Mouse (Mus musculus): ENCODE results near the gene Trf. TPM values are rescaled to one million over a fixed set of nuclear protein-coding genes. Genes with fewer than 3 reads are reported as not detected.

Gene Trf
- total and polyA plus RNA-seq, 2 experiments from 2014 or later: 27.9 to 110 TPM

DNA sequence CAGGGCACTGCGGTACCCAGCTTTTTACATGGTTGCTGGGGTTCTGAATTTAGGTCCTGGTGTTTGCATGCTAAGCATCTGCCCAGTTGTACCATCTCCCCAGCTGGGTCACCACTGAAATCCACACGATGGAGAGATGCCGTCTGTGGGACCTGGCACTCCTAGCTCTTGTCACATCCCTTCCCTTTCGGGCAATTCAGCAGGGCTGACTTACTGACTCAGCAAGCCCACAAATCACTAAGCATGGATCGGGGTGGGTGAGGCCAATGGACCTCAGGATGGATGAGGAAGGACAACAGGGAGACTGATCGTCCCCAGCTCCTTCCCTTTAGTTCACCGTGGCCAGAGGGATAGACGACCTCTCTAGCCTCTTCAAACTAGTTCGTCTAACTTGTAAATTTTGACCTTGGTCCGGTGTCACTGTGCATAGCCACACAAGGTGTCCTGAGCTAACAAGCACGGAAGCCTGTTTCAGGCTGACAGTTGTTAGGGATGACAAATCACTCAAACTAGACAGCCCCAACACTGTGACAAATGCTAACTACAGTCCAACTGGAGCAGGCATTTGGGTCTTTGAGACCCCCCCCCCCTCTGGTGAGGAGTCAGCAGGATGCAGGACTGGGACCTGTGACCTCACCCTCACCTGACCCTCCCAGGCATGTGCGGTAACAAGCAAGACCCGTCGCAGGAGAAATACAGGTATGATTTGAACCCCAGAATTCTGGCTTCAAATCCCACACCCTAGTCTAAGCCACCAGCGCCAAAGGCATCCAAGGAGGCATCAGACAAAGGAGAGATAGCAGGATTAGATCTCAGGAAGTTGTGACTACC is 992 bp downstream of the Trf start:
- peak overlapping the region; percentile 39; the same call in 1 of the 2 replicates for H3K27ac ChIP-seq (ENCODE audit: low read depth)
- no peak overlapping the region for H3K4me3 ChIP-seq (ENCODE audit: low read depth, low read length)
- H3K27me3 ChIP-seq (ENCODE audit: control insufficient read depth, insufficient read depth, low read length): no peaks in the 10 kb centered on the region; the same call in 1 of the 2 replicates
- H3K9ac ChIP-seq (replicated peaks; ENCODE audit: low read depth, low read length): no peak overlapping the region
- 82% methylated on average over 15 of the region's 15 CpGs for WGBS
- H3K36me3 ChIP-seq (replicated peaks; ENCODE audit: control insufficient read depth, insufficient read depth, low read length): no peaks in the 10 kb centered on the region
- H3K4me2 ChIP-seq (ENCODE audit: low read depth, low read length): no peak overlapping the region
- no peak for TF ChIP-seq EP300 (IDR thresholded peaks at IDR 0.05; ENCODE audit: low read depth)
- TF ChIP-seq CTCF (IDR thresholded peaks at IDR 0.05; ENCODE audit: low read depth): no peak
- no peak for ATAC-seq (ENCODE audit: insufficient read depth, low read depth)
- H3K4me1 ChIP-seq (ENCODE audit: control insufficient read depth, insufficient read depth): no peaks in the 10 kb centered on the region
- no peaks in the 10 kb centered on the region for H3K9me3 ChIP-seq (replicated peaks; ENCODE audit: control insufficient read depth, low read length)
- DNase-seq (ENCODE audit: low spot score): no peak

DNA sequence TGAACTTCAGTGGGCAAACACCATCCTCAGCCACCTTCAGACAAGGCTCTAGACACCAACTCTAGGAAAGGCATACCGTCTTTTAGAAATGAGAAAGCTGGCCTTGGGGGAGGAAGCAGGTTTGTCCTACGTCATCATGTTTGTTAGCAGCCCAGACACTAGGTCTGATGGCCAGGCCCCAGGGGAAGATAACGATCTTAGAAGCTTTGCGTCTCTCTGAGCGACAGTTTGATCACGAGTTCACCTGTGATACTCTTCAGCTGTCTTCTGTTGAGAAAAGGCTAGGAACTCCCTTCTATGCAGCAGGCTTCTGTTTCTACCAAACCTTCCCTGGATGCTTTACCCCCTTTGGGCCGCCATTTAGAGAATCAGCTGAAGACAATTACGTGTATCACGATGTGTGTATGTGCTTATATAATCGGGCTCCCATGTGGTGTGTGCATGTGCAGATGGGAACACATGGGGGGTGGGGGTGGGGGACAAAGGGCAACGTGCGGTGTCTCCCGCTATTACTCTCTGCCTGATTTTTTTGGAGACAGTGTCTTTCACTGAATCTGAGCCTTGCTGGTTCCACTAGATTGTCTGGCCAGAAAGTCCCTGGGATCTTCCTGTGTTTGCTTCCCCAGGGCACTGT is 1.8 kb downstream of the Trf start:
- TF ChIP-seq EP300 (IDR thresholded peaks at IDR 0.05; ENCODE audit: low read depth) (no peak), CTCF (IDR thresholded peaks at IDR 0.05; ENCODE audit: low read depth) (no peak)
- 80% methylated on average over 13 of the region's 13 CpGs for WGBS
- H3K36me3 ChIP-seq (replicated peaks; ENCODE audit: control insufficient read depth, insufficient read depth, low read length): no peaks in the 10 kb centered on the region

DNA sequence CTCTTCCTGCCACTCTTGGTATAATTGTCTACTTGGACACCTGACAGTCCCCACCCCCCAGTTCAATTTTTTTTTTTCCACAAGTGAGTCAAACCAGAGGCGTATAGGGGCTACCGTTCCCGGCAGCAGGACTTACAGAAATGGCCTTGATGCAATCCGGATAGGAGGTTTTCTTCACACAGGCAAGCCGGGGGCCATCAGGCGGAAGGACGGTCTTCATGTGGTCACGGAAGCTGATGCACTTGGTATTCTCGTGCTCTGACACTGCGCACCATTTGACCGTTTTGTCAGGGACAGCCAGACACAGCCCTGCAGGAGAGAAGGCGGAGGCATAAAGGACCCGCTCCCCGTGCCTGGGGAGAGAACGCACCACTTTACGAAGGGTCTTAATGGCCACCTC is 2.5 kb downstream of the Trf start:
- no peak overlapping the region for H3K27ac ChIP-seq (ENCODE audit: low read depth)
- 90% methylated on average over 16 of the region's 16 CpGs for WGBS
- no peak overlapping the region for H3K4me2 ChIP-seq (ENCODE audit: low read depth, low read length)
- H3K4me1 ChIP-seq (ENCODE audit: control insufficient read depth, insufficient read depth): no peaks in the 10 kb centered on the region
- no peaks in the 10 kb centered on the region; the same call in 1 of the 2 replicates for H3K27me3 ChIP-seq (ENCODE audit: control insufficient read depth, insufficient read depth, low read length)
- no peak overlapping the region for H3K9ac ChIP-seq (replicated peaks; ENCODE audit: low read depth, low read length)
- H3K4me3 ChIP-seq (ENCODE audit: low read depth, low read length): no peak overlapping the region
- DNase-seq (ENCODE audit: low spot score) (no peak), ATAC-seq (ENCODE audit: insufficient read depth, low read depth) (no peak)
- no peaks in the 10 kb centered on the region for H3K36me3 ChIP-seq (replicated peaks; ENCODE audit: control insufficient read depth, insufficient read depth, low read length)
- TF ChIP-seq CTCF (IDR thresholded peaks at IDR 0.05; ENCODE audit: low read depth) (no peak), EP300 (IDR thresholded peaks at IDR 0.05; ENCODE audit: low read depth) (no peak)
- no peaks in the 10 kb centered on the region for H3K9me3 ChIP-seq (replicated peaks; ENCODE audit: control insufficient read depth, low read length)

More for the DNA sequence above, 1.8 kb downstream of the Trf start:
- no peak overlapping the region for H3K27ac ChIP-seq (ENCODE audit: low read depth)
- no peak for DNase-seq (ENCODE audit: low spot score)
- H3K4me1 ChIP-seq (ENCODE audit: control insufficient read depth, insufficient read depth): no peaks in the 10 kb centered on the region
- no peaks in the 10 kb centered on the region; the same call in 1 of the 2 replicates for H3K27me3 ChIP-seq (ENCODE audit: control insufficient read depth, insufficient read depth, low read length)
- no peak overlapping the region for H3K4me3 ChIP-seq (ENCODE audit: low read depth, low read length)
- H3K4me2 ChIP-seq (ENCODE audit: low read depth, low read length): no peak overlapping the region
- H3K9me3 ChIP-seq (replicated peaks; ENCODE audit: control insufficient read depth, low read length): no peaks in the 10 kb centered on the region
- no peak for ATAC-seq (ENCODE audit: insufficient read depth, low read depth)
- H3K9ac ChIP-seq (replicated peaks; ENCODE audit: low read depth, low read length): no peak overlapping the region

DNA sequence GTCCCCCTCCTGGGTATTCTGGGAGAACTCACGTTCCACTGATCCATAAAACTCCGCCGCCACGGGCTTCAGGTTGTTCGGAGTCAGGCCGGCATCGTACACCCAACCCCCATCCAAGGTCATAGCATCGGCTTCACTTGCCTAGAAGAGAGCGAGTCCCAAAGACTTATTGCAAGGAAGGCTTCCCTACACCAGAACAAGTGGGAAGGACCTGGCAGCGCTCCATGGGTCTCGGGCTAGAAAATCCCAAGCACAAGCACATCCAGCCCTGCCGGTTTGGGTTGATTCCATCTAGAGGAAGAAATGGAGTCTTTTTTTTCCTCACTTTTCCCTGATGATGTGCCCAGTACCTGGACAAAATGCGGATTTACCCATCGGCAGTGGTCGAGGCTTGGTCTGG is 3.4 kb downstream of the Trf start:
- ATAC-seq (ENCODE audit: insufficient read depth, low read depth) (no peak), DNase-seq (ENCODE audit: low spot score) (no peak)
- H3K4me3 ChIP-seq (ENCODE audit: low read depth, low read length): no peak overlapping the region
- H3K9ac ChIP-seq (replicated peaks; ENCODE audit: low read depth, low read length): no peak overlapping the region
- H3K4me2 ChIP-seq (ENCODE audit: low read depth, low read length): no peak overlapping the region
- H3K27me3 ChIP-seq (ENCODE audit: control insufficient read depth, insufficient read depth, low read length): no peaks in the 10 kb centered on the region; the same call in 1 of the 2 replicates
- H3K27ac ChIP-seq (ENCODE audit: low read depth): no peak overlapping the region
- TF ChIP-seq CTCF (IDR thresholded peaks at IDR 0.05; ENCODE audit: low read depth) (no peak), EP300 (IDR thresholded peaks at IDR 0.05; ENCODE audit: low read depth) (no peak)
- H3K4me1 ChIP-seq (ENCODE audit: control insufficient read depth, insufficient read depth): no peaks in the 10 kb centered on the region
- no peaks in the 10 kb centered on the region for H3K36me3 ChIP-seq (replicated peaks; ENCODE audit: control insufficient read depth, insufficient read depth, low read length)
- H3K9me3 ChIP-seq (replicated peaks; ENCODE audit: control insufficient read depth, low read length): no peaks in the 10 kb centered on the region
- WGBS: 81% methylated on average over 15 of the region's 15 CpGs

DNA sequence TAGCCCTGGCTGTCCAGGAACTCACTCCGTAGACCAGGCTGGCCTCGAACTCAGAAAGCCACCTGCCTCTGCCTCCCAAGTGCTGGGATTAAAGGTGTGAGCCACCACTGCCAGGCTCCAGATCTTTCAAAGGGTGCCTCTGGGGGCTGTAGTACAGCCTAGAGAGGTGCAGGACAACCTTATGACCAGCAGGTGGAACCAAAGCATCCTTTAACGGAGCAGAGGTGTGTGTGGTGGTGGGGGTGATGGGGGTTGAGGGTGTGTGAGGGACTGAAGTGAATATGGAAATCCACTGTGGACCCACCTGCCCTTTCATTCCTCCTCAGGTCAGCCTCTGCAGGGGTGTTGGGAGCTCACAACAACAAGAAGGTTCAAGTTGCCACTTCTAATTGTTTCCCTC is 4.8 kb downstream of the Trf start:
- Histone ChIP-seq H3K9ac (replicated peaks; ENCODE audit: low read depth, low read length) (no peak overlapping the region), H3K36me3 (replicated peaks; ENCODE audit: control insufficient read depth, insufficient read depth, low read length) (no peaks in the 10 kb centered on the region), H3K27ac (ENCODE audit: low read depth) (no peak overlapping the region), H3K9me3 (replicated peaks; ENCODE audit: control insufficient read depth, low read length) (no peaks in the 10 kb centered on the region), H3K4me2 (ENCODE audit: low read depth, low read length) (no peak overlapping the region), H3K4me1 (ENCODE audit: control insufficient read depth, insufficient read depth) (no peaks in the 10 kb centered on the region), H3K4me3 (ENCODE audit: low read depth, low read length) (no peak overlapping the region), H3K27me3 (ENCODE audit: control insufficient read depth, insufficient read depth, low read length) (no peaks in the 10 kb centered on the region; the same call in 1 of the 2 replicates)
- TF ChIP-seq CTCF (IDR thresholded peaks at IDR 0.05; ENCODE audit: low read depth) (peak; percentile 66), EP300 (IDR thresholded peaks at IDR 0.05; ENCODE audit: low read depth) (no peak)
- DNase-seq (ENCODE audit: low spot score) (no peak), ATAC-seq (ENCODE audit: insufficient read depth, low read depth) (peak; percentile 37; the same call in 1 of the 2 replicates)
- 55% methylated on average over 3 of the region's 3 CpGs for WGBS

All from heart, postnatal 0 days (tissue).